Mouse (Mus musculus) ovary, adult 2 months (tissue): ENCODE measurements around the gene Gm7358. TPM values are rescaled to one million over a fixed set of nuclear protein-coding genes. Genes with fewer than 3 reads are reported as not detected.

ENCODE experiments used
- polyA plus RNA-seq: library from polyadenylated mRNA; depleted of rRNA; stranded (reverse); fragments of >200 nt; gene quantifications from 2 replicates; pipeline ENCODE4 v1.2.3, GENCODE M21; 2012; rRNA removed

Gm7358 gene
- polyA plus RNA-seq, result not detected in 2 replicates

GRCm38 (mm10) chr17:14059431-14059830 is at the start of gene Gm7358:
Gene Gm7358 (minus strand): TSS chr17:14059531.

Other genes starting within 250 kb of the Gm7358 start
- 0.10 TPM in 1 of 2 replicates, not detected in the other for gene Gm7168, start 111.2 kb downstream of the Gm7358 start, polyA plus RNA-seq
- not detected in 2 replicates for gene Gm7356, start 55.8 kb downstream of the Gm7358 start, polyA plus RNA-seq
- gene Dact2, start 144.8 kb upstream of the Gm7358 start, polyA plus RNA-seq, result 21.3 and 23.2 TPM in 2 replicates
- gene Smoc2, start 220.0 kb upstream of the Gm7358 start, polyA plus RNA-seq, result 279 and 394 TPM in 2 replicates